Mouse (Mus musculus) ES-E14 (cell line): Measurements from ENCODE around the gene Fhl1.

ENCODE experiments used
- HCFC1 ChIP-seq: IDR thresholded peaks from 2 replicates; pipeline ENCODE4 v1.6.1; 2012; ENCODE audit warnings: low read length, inconsistent platforms, borderline replicate concordance; ENCODE audit not compliant: insufficient read depth
- ZC3H11A ChIP-seq: IDR thresholded peaks from 2 replicates; pipeline ENCODE4 v1.6.1; 2012; ENCODE audit warnings: low read depth, mild to moderate bottlenecking, inconsistent platforms, low read length, borderline replicate concordance
- ZNF384 ChIP-seq: IDR thresholded peaks from 2 replicates; pipeline ENCODE4 v1.6.1; 2012; ENCODE audit warnings: low read depth, low read length, inconsistent platforms

DNA sequence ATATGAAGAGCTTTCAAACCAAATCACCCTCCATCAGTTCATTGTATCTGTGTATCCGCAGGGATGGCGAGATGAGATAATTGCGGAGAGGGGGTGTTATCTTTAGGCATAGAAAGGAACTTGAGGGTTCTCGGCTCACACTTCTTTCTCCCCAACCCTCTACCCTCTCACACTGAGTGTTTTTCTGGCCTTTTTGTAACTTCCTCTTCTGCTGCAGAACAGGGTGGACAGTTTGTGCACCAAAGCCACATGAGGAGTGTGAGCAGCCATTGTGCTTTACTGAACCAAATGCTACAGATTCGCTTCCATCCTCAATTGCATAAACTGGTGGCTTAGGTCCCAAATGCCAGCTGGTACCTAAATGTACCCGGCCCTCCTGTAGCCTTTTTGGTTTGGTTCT lies 104.3 kb downstream of the Fhl1 start:
- no peak for TF ChIP-seq HCFC1
- no peak for TF ChIP-seq ZNF384
- no peak for TF ChIP-seq ZC3H11A
